Mouse (Mus musculus) small intestine, adult 2 months (tissue): ENCODE data around the gene Tfrc.

ENCODE experiments used
- CTCF ChIP-seq: fragments of 200-500 bp; IDR thresholded peaks from 2 replicates; pipeline ENCODE4 v1.5.1; 2012; ENCODE audit warnings: low read depth, mild to moderate bottlenecking, control low read depth, inconsistent platforms, low read length, moderate library complexity, mixed read lengths; ENCODE audit not compliant: insufficient replicate concordance, insufficient read length; ENCODE audit errors: extremely low read depth
- POLR2A ChIP-seq: fragments of 200-500 bp; IDR thresholded peaks from 2 replicates; pipeline ENCODE4 v1.6.1; 2012; ENCODE audit warnings: low read depth, mild to moderate bottlenecking, control low read depth, inconsistent platforms, low read length, moderate library complexity

GRCm38 (mm10) chr16:32610460-32611255, 1.9 kb downstream of the Tfrc start:
- TF ChIP-seq POLR2A (no peak), CTCF (no peak)
